Mouse (Mus musculus): Measurements from ENCODE around the gene Phlpp1.

DNA sequence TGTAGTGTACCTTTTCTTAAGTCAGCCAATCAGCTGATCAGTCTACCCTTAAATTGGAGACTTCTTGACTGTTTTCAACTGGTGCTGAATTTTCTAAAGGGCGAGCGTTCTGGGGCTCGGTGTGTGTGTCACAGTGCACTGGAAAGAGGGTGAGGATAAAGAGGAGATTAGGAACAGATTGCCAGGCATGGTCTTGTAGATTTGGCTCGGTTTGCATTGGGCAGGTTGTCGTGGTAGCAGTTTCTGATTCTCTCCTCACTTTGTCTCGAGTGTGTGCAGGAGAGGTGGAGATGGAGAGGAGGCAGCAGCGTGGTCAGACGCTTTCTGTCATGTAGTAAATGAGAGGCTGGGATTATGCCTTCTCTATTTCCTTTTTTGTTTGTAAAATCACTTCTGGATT, 20.3 kb downstream of the Phlpp1 start:
- TF ChIP-seq CTCF (IDR thresholded peaks at IDR 0.05; ENCODE audit: extremely low read depth, insufficient read depth, low read length) = no peak
- no peak for TF ChIP-seq POLR2A (IDR thresholded peaks at IDR 0.05; ENCODE audit: extremely low read depth, insufficient read depth, low read length)

Data from cortical plate, adult 2 months (tissue).